Mouse (Mus musculus) right cerebral cortex, adult 2 months (tissue): ENCODE measurements at regions not wholly inside any gene's neighbourhood (a gene's known extent, or its start where the extent isn't known, plus 50 kb on each side); places are given as distances from the start of the nearest gene placed in this dataset.

Experiments
- DNase-seq, 2 experiments: peaks; one replicate each; pipeline ENCODE4 v3.0.0; 2021 to 2022; ENCODE audit warnings: low spot score in 2 of 2

GRCm38 (mm10) chr10:17650997-17651750, 71.8 kb upstream of the Cited2 start:
- DNase-seq, result no peak

DNA sequence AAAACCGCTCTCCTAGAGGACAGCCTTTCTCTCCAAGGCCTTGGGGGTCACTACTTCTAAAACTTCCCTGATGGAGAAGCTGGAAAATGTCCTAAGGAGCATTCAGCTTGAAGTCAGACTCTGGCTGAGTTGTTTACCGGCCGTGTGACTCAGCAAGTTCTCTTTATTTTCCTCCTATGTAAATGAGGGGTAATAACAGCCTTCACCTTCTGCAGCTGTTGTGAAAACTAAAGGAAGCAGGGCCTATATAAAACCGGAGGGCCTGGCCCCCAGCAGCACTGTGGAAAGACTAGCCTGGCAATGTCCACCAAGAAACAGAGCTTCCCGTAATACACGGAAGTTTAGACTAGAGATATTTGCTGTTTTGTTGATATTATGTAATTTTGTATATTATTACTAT, 69.7 kb upstream of the Cited2 start:
- no peak for DNase-seq

DNA sequence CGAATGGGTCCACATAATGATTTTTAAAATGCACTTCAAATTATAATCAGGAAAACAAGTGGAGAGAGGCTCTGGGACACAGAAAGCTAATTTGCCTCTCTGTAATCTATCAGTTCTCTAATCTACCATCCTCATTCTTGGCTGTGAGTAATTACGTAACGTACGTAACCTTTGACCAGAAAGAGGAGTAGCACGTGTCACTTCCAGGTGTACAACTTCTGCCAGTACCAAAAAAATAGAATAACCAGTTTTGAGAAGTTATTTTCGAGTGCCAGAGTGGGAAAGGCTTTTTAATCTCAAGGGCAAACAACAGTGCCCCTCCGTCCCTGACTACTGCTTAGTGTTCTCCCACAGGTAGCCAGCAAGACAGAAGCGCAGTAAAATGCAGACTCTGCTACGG, 69.2 kb upstream of the Cited2 start:
- no peak for DNase-seq

GRCm38 (mm10) chr10:17654308-17654858, 68.6 kb upstream of the Cited2 start:
- no peak for DNase-seq

GRCm38 (mm10) chr10:17655459-17656051, 67.5 kb upstream of the Cited2 start:
- no peak for DNase-seq

- peak in 1 of 2 experiments; percentile 12 for DNase-seq
Observed at GRCm38 (mm10) chr10:17656305-17656704, 66.7 kb upstream of the Cited2 start.

DNA sequence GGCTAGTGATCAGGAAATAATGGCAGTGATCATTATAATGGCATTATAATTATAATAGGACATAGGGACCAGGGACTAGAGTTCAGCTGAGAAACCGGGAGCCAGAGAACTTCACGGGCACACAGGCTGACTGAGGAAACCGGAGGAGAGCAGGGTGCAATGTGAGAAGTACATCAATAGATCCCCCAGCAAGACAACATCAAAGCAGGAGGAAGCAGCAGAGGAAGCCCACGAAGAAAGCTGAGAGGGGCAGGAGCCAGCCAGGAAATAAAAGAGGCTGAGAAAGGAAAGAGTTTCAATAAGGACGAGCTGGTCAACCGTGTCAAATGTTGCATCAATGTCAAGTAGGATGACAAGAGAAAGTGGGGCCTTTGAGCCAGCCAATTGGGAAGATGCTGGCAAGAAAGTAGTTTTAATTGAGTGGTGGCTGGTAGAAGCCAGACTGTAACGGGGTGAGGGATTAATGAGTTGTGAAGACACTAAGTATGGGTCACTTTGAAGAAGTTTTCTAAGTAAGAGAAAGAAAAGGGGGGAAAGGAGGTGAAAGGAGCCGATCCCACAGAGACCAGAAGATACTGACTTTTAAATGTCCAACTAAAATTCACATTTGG, 66.0 kb upstream of the Cited2 start:
- DNase-seq, result no peak

DNA sequence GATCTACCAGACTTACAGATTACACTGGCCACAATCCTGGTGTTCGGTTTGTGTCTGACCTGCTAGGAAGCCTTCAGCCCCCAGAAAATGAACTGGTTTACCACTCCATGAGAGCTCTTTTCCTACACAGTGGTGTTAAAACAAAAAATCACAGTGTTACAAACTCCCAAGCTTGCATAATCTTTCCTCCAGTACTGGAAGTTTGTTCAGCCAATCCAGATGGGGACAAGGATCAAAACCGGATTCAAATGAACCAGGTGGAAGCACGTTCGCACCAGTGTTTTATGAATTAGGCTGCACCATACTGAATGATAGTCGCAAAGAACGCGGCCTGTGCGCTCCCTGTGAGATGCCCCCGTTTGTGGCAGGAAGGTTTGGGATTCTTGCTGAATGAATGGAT, 63.4 kb upstream of the Cited2 start:
- DNase-seq, result no peak

DNA sequence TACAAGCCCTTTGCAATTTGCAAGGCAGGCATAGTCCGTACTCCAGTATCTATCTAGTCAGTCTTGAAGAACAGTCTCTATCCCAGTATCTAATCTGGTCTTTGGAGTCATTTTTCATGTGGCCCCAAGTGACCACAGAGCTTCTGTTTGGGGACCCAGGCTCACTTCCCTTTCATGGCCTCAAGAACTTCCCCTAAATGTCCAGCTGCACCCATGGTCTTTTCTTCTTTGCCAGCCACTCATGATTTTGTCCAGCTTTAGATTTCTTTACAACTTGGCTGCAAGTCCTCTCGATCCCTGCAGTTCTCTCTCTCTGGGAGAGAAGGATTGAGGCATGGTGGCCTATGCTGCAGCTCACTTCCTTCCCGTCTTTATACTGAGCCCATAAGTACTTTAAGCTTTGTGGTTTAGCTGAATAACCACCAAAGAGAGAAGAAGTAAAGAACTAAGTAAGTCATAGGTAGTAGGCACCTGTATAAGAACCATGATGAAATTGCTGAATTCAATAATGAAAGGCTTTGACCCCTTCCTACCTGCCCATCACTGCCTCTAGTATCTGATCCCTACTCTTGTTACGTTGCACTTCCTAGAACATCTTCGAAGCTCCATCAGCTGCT, 62.1 kb upstream of the Cited2 start:
- no peak for DNase-seq

DNA sequence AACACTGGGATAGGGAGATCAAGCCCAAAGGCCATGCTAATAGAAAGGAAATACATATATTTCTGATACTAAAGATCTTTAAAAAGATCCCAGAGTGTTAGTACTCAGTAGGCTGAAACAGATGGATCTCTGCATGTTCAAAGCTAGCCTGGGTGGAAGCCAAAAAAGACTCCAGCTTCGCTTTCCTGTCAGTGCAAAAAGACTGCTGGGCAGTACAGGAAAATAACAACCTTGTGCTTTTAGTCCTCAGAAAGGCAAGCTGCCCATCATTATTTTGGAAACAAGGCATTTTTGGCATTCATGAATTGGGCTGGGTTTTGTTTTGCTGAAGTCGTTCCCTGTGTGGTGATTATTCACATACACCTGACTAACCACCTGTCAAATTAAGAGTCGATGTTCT, 56.9 kb upstream of the Cited2 start:
- DNase-seq, result no peak

DNA sequence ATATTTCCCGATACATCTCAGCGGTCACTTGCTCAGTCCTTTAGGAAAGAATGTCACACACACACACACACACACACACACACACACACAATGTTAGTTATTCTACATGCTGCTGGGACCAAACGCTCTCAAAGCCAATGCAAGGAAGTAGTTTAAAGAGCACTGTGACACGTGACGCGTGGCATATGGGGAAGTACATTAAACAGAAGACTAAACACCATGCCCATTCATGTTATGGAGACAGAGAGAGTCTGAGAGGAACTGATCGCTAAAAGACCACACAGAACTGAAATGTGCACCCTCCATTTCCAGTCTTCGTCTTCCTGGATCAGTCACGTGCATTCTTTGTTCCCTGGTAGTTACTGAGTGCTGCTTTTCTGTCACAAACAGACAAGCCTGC, 53.6 kb upstream of the Cited2 start:
- DNase-seq, result no peak
